Mouse (Mus musculus) cerebellum, adult (tissue): ENCODE data around the gene Mmel1.

Experiments
- ATAC-seq: cut with Nextera tagmentation; 2 replicates; pipeline ENCODE4 v1.9.2; 2017; ENCODE audit warnings: mild to moderate bottlenecking, moderate library complexity, mixed read lengths; ENCODE audit not compliant: insufficient number of reproducible peaks, low FRiP score, low TSS enrichment

Mmel1 gene

GRCm38 (mm10) chr4:154863436-154863935 lies 5.9 kb upstream of the Mmel1 start:
- no peak for ATAC-seq

DNA sequence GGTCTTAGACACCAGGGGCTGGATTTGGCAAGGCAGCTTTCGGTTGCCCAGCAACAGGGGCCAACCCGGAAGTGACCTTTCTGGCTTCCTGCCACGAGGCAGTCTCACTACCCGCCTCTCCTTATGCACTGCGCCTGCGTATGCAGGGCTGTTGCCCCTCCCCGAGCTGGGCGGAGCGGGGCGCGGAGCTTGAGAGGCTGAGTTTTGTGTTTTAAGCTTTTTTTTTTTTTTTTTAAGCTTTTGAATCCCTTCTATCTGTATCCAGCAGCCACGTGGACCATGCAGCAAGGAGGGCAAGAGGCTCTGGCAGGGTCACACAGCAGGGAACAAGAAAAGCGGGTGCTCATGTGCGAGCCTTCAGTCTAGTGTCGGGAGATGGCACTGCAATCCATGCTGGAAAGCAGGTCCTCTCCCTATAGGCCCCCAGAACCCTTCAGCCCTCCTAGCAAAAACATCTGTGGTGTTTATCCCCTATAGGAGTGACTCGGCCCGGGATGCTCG lies 5.1 kb upstream of the Mmel1 start:
- peak; percentile 57 for ATAC-seq

DNA sequence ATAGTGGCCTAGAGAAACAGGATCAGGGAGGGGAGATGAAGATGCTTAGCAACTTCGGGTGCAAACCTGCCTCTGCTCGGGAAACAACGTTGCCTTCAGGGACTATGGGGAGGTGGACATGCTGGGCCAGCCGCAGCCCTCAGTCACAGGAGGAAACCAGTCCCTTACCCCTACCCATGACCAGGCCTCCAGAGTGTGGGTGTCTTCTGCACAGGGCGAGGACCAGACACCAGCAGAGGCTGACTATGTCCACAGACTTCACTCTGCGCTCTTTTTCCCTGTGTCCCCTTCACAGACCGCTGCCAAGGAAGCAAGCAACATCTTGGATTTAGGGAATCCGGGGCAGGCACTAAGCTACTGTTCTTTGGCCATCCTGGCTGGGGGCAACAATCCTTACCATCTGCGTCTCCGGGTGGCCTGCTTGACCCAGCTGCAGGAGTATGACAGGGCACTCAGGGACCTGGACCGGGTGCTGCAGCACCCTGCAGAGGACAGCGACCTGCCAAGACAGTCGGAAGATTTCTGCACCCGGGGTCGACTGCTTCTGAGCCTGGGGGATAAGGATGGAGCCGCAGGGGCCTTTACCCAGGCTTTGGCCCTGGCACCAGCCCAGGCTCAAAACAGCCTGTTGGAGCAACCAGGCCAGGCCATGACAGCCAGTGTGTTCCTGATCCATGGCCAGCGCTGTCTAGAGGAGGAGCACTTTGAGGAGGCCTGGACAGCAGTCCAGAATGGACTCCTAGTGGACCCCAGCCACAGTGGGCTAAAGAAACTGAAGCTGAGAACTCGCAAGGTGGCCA lies 4.2 kb upstream of the Mmel1 start:
- no peak for ATAC-seq

DNA sequence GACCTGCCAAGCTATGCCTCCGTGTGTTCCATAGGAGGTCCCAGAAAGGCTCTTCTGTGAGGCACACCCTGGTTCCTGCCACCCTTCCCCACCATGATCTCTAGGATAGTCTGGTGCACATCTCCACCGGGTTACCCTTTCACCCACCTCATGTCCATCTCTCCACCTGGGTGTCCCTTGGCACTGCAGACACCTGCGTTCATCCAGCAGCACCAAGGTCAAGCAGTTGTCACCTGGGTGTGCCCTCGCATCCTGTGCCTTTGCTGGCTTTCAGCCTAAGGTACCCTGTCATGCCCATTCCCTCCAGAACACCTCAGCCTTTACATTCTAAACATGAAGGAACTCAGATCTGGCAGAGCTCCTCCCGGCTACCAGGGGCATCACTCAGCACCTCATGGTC lies 3.0 kb upstream of the Mmel1 start:
- no peak for ATAC-seq

DNA sequence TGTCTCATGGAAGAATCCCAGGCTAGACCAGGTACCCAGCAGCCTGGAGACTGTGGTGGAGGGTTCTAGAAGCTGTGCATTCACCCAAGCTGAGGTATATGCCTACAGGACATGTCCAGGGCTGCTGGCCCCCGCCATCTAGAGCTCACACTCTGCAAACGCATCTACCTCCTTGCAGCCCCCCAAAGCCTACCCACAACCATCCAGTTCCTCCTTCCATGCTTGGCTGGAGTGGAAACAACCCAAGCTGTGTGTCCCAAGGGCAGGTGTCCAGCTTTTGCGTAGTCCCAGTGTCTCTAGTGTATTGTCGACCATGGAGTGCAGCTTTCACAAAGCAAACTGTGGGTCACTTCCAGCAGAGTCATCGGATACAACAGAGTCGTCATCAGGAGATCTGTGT lies 2.1 kb upstream of the Mmel1 start:
- no peak for ATAC-seq

DNA sequence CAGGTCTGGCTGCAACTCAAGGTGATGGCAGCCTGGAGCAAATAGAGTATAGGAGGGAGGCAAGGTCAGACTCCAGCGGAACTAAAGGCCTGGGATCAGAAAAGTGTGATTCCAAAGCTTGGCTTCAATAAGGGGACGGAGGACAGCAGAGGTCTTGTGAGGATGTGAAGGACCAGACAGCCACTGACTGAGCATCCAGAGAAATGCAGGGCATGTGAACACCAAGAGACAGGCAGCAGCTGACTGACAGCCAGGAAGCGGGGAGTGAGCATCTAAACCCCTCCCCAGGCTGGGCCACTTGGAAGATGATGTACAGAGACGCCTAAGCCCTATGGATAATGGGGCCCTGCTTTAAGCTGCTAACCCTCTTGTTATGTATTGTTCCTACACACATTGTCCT lies 1.3 kb downstream of the Mmel1 start:
- ATAC-seq, result no peak

GRCm38 (mm10) chr4:154871757-154872251 lies 2.4 kb downstream of the Mmel1 start:
- no peak for ATAC-seq

DNA sequence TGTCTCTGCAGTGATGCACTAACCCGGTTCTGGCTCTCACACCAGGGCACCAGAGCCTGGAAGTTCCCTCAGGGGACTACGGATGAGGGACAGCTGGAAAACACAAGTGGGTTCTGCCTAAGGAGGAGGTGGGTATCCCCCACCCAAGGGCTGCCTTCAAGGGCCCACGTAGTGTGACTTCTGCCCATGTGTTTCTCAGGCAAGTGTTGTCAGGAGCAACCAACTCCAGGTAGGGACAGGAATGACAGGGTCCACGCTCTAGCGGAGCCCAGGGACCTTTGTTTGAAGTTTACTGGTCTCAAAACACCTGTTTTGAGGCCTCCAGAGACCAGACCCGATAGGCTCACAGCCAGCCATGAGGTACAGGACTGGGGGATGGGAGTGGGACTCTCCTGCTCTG lies 3.8 kb downstream of the Mmel1 start:
- ATAC-seq, result no peak

DNA sequence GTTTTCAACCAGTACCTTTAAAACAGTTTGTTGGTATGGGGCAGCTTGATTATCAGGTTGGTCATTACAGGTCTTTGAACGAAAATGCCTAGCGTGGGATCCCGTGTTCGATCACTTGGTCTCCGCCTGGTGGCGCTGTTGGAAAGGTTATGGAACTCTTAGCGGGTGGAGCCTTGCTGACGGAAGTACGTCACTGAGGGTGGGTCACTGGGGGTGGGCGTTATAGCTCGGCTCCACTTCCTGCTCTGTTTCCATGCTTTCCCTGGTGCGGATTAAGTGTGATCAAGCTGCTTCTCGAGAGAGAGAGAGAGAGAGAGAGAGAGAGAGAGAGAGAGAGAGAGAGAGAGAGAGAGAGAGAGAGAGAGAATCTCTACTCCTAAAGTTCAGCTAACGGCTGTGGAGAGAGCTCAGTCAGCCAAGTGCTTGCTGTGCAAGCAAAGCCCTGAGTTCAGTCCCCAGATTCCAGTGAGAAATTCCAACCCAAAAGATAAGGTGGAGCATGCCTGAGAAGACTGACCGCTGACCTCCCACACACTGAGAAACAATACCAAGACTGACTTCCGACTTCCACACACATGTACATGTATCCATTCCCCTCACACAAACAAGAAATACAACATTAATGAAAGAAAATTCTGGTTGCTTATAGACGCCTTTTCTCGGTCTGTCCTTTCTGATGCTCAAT lies 8.6 kb downstream of the Mmel1 start:
- ATAC-seq, result peak; percentile 89; the same call in 1 of the 2 replicates

- ATAC-seq, result no peak
Measured at GRCm38 (mm10) chr4:154880730-154881129, 11.3 kb downstream of the Mmel1 start.

DNA sequence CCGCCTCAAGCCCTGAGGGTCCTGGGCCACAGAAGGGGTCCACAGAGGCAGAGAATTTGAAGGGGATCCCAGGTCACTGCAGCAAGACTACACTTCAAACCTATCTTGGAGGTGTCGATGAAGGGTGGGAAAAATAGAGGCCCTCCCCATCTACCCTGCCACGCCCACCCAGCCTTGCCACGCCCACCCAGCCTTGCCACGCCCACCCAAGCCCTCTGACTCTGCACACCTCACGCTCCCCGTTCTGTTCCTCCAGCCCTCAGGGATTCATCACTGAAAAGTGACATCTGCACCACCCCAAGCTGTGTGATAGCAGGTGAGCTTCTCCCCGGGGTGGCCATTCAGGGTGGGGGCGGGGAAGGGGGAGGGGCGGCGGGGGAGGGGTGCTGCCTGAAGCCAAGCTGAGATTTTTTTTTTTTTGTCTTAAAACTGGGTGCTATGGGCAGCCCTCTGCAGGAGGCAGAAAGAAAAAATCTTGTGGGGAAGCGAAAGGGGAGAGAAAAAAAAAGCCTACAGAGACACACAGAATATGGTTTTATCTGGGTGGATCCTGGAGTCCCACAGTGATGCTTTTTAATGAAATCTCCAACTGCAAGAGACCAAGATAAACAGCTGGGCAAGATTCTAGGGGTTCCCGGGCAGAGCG lies 12.8 kb downstream of the Mmel1 start:
- ATAC-seq, result no peak

DNA sequence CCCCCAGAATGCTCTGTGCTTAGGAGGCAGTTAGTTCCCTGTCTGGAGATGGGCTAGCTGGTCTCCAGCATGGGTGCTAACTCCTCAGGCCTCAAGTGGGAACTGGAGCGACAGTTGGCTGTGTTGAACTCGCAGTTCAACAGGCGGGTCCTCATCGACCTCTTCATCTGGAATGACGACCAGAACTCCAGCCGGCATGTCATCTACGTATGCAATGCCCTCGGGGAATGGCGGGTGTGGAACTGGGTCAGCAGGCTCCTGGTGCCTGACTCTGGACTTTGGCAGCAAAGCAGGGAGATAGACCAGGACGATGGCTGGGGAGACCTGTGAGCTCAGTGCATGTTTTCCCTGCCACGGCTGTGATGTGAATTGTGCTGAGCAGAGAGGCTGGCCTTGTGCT lies 16.0 kb downstream of the Mmel1 start:
- no peak for ATAC-seq

GRCm38 (mm10) chr4:154886876-154887592 lies 17.6 kb downstream of the Mmel1 start:
- peak; percentile 71; the same call in 1 of the 2 replicates for ATAC-seq

DNA sequence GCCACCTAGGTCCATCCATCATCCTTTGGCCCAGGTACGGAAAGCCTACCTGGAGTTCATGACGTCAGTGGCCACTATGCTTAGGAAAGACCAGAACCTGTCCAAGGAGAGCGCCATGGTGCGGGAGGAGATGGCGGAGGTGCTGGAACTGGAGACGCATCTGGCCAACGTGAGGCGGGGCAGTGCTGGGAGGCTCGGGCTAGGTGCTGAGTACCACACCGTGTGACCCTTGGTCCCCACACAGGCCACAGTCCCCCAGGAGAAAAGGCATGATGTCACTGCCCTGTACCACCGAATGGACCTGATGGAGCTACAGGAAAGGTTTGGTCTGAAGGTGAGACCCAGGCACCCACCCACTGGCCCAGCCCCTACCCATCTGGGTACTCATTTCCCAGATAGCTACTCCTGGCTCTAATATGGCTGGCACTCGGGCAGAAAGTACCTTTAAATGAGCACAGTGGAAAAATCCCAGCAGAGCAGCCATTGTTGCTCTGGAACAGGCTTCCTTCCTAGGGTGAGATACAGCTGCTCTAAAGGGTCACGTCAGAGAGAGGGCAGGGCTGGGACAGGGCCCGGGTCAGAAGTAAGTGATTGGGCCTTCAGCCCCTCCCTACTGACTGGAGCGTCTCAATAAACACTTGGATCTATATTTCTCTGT lies 18.3 kb downstream of the Mmel1 start:
- ATAC-seq, result 0 out of 2 replicates have a peak, but pooled peaks have one; percentile 1

- ATAC-seq, result no peak
Measured at GRCm38 (mm10) chr4:154890887-154891286, 21.5 kb downstream of the Mmel1 start.

DNA sequence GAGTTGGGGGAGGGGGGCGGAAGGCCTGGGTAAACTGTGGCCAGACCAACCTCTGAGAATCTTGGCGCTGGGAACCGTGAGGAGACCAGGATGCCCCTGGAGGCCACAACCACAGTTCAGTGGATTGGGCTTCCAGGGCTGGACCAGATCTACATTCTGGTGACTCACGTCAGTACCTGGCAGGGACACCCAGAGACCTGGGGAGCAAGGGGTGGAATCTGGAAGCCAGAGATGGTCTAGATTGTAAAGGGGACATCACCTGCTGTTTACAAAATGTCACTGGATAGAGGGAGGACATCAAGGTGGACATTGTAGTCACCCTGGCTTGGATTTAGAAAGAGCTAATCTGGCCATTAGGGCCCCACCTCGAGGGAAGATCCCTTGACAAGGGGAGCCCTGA lies 26.2 kb downstream of the Mmel1 start:
- ATAC-seq, result no peak

GRCm38 (mm10) chr4:154897676-154898465 lies 28.5 kb downstream of the Mmel1 start:
- no peak; the same call in 1 of the 2 replicates for ATAC-seq

DNA sequence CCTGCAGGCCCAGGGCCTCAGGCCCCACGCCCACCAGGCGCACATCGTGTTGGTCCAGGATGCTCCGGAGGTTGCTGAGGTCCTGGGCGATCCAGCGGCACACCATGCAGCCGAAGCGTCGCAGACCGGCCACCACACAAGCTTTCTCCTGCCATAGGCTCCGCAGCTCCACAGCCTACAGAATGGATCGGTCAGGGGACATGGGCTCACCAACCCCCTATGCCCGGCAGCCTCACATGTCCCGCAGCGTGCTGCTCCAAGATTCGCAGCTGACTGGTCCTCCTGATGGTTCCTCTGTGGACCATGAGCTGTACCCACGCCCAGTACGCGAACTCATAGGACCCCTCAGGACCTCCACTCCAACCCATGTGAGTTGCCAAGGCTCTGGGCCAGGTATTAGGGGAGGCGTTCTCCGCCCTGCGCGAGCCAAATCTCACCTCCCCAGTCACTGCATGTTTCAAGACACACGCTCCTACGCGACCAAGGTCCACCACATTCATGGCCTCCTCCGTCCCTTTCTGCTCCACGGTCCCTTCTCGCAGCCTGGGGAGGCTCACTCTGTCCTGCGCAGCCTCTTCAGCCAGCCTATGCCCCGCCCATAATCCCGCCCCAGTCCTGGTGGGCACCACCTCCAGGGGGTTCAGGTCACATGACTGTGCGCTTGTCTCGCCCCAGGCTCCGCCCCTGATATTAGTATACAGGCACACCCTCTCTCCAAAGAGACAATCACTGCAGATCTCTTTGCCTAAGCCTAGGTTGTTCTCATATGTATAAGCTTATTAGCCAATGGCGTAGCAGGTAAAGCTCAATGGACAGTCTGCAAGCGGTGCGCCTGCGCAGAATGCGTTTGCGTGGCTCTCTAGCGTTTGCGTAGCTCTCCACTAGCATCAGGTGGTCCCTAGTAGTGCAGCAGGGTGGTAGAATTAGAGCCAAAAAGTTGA lies 29.4 kb downstream of the Mmel1 start, which contains the start of gene Fam213b:
Gene Fam213b, minus strand, starts transcription at position 630 of the 941 bp plus-strand sequence.
- peak; percentile 85 for ATAC-seq
